Mouse (Mus musculus) MEL (cell line): ENCODE results near the gene Dvl2. TPM values are rescaled to one million over a fixed set of nuclear protein-coding genes. Genes with fewer than 3 reads are reported as not detected.

Experiments
- DNase-seq: peaks from one replicate; pipeline ENCODE4 v3.0.0; 2011; ENCODE audit warnings: low read depth, low spot score
- H3K27ac ChIP-seq: 2 replicates; pipeline ENCODE4 v1.5.1; 2012; ENCODE audit warnings: low read depth, mild to moderate bottlenecking, control low read depth, low read length, moderate library complexity; ENCODE audit not compliant: control insufficient read depth
- H3K27me3 ChIP-seq, 2 experiments: fragments of 150-350 bp in 1 of 2; sonication (generic) in 1 of 2; 2 replicates each; pipeline ENCODE4 v1.6.1; 2012; ENCODE audit warnings: low read length in 2 of 2, mild to moderate bottlenecking in 2 of 2, improper control_type of control experiment in 1 of 2, moderate library complexity in 1 of 2; ENCODE audit not compliant: insufficient read depth in 2 of 2, control insufficient read depth in 1 of 2
- H3K36me3 ChIP-seq, 2 experiments: 2 replicates each; pipeline ENCODE4 v1.6.1; 2012 to 2014; ENCODE audit warnings: low read length in 2 of 2, improper control_type of control experiment in 1 of 2, inconsistent platforms in 1 of 2, mild to moderate bottlenecking in 1 of 2; ENCODE audit not compliant: insufficient read depth in 2 of 2, control insufficient read depth in 1 of 2
- H3K4me1 ChIP-seq, 2 experiments: fragments of 150-350 bp in 1 of 2; sonication (generic) in 1 of 2; 2 replicates each; pipeline ENCODE4 v1.6.1; 2012; ENCODE audit warnings: low read length in 2 of 2, improper control_type of control experiment in 1 of 2, mild to moderate bottlenecking in 1 of 2; ENCODE audit not compliant: insufficient read depth in 2 of 2, control insufficient read depth in 1 of 2
- H3K4me3 ChIP-seq, 2 experiments: fragments of 150-350 bp in 1 of 2; sonication (generic) in 1 of 2; 2 replicates each; pipeline ENCODE4 v1.5.1; 2012; ENCODE audit warnings: low read depth in 2 of 2, low read length in 2 of 2, mild to moderate bottlenecking in 2 of 2, moderate library complexity in 2 of 2, control low read depth in 1 of 2, improper control_type of control experiment in 1 of 2; ENCODE audit not compliant: control insufficient read depth in 1 of 2, insufficient read depth in 1 of 2
- H3K79me2 ChIP-seq: 2 replicates; pipeline ENCODE4 v1.6.1; 2012; ENCODE audit warnings: mild to moderate bottlenecking, low read length, moderate library complexity; ENCODE audit not compliant: control insufficient read depth, poor library complexity, insufficient read depth
- H3K9ac ChIP-seq: 2 replicates; pipeline ENCODE4 v1.6.1; 2012; ENCODE audit warnings: low read depth, mild to moderate bottlenecking, control low read depth, low read length, moderate library complexity; ENCODE audit not compliant: control insufficient read depth, poor library complexity, severe bottlenecking
- H3K9me3 ChIP-seq: fragments of 150-350 bp; sonication (generic); replicated peaks from 2 replicates; pipeline ENCODE4 v1.6.1; 2012; ENCODE audit warnings: mild to moderate bottlenecking, low read length, improper control_type of control experiment, moderate library complexity; ENCODE audit not compliant: insufficient read depth
- BHLHE40 ChIP-seq: IDR thresholded peaks from 2 replicates; pipeline ENCODE4 v1.6.1; 2012; ENCODE audit warnings: low read depth, mild to moderate bottlenecking, inconsistent platforms, low read length, improper control_type of control experiment, borderline replicate concordance
- CHD2 ChIP-seq: IDR thresholded peaks from 2 replicates; pipeline ENCODE4 v1.6.1; 2011; ENCODE audit warnings: low read length, improper control_type of control experiment
- ELF1 ChIP-seq: IDR thresholded peaks from 2 replicates; pipeline ENCODE4 v1.6.1; 2014; ENCODE audit warnings: low read depth, mild to moderate bottlenecking, inconsistent platforms, low read length, improper control_type of control experiment, moderate library complexity
- EP300 ChIP-seq, 2 experiments: IDR thresholded peaks; 2 replicates each; pipeline ENCODE4 v1.6.1; 2011; ENCODE audit warnings: improper control_type of control experiment in 2 of 2, low read length in 2 of 2, low read depth in 1 of 2, mild to moderate bottlenecking in 1 of 2
- HCFC1 ChIP-seq: IDR thresholded peaks from 2 replicates; pipeline ENCODE4 v1.6.1; 2012; ENCODE audit warnings: low read depth, mild to moderate bottlenecking, inconsistent platforms, low read length, improper control_type of control experiment, moderate library complexity
- JUND ChIP-seq: IDR thresholded peaks from 2 replicates; pipeline ENCODE4 v1.6.1; 2011; ENCODE audit warnings: low read depth, mild to moderate bottlenecking, improper control_type of control experiment, low read length
- KAT2A ChIP-seq: conservative IDR thresholded peaks from 2 replicates; pipeline ENCODE4 v1.6.1; 2012; ENCODE audit warnings: low read depth, low read length, improper control_type of control experiment, inconsistent platforms
- MAFK ChIP-seq: IDR thresholded peaks from 2 replicates; pipeline ENCODE4 v1.6.1; 2011; ENCODE audit warnings: low read depth, mild to moderate bottlenecking, low read length, improper control_type of control experiment, borderline replicate concordance
- MEF2A ChIP-seq: IDR thresholded peaks from 2 replicates; pipeline ENCODE4 v1.6.1; 2014; ENCODE audit warnings: low read depth, mild to moderate bottlenecking, inconsistent platforms, low read length, improper control_type of control experiment; ENCODE audit not compliant: poor library complexity, insufficient replicate concordance, severe bottlenecking; ENCODE audit errors: extremely low read depth
- MXI1 ChIP-seq: IDR thresholded peaks from 2 replicates; pipeline ENCODE4 v1.6.1; 2011; ENCODE audit warnings: mild to moderate bottlenecking, low read depth, low read length, improper control_type of control experiment
- MYB ChIP-seq: IDR thresholded peaks from 2 replicates; pipeline ENCODE4 v1.6.1; 2011; ENCODE audit warnings: mild to moderate bottlenecking, low read depth, low read length, improper control_type of control experiment
- MYC ChIP-seq: IDR thresholded peaks from 2 replicates; pipeline ENCODE4 v1.6.1; 2011; ENCODE audit warnings: low read depth, mild to moderate bottlenecking, low read length, improper control_type of control experiment, moderate library complexity
- NELFE ChIP-seq: IDR thresholded peaks from 2 replicates; pipeline ENCODE4 v1.6.1; 2011; ENCODE audit warnings: low read depth, low read length, improper control_type of control experiment
- NRF1 ChIP-seq: IDR thresholded peaks from 2 replicates; pipeline ENCODE4 v1.6.1; 2014; ENCODE audit warnings: low read depth, mild to moderate bottlenecking, inconsistent platforms, low read length, improper control_type of control experiment, moderate library complexity; ENCODE audit not compliant: poor library complexity, insufficient read depth, severe bottlenecking
- POLR2A ChIP-seq, 2 experiments: IDR thresholded peaks; 2 replicates each; pipeline ENCODE4 v1.6.1; 2011 to 2012; ENCODE audit warnings: low read length in 2 of 2, mild to moderate bottlenecking in 2 of 2, control low read depth in 1 of 2, improper control_type of control experiment in 1 of 2, low read depth in 1 of 2, moderate library complexity in 1 of 2; ENCODE audit not compliant: control insufficient read depth in 1 of 2, insufficient read depth in 1 of 2, poor library complexity in 1 of 2
- POLR2AphosphoS2 ChIP-seq: IDR thresholded peaks from 2 replicates; pipeline ENCODE4 v1.6.1; 2011; ENCODE audit warnings: low read length, improper control_type of control experiment
- POLR2AphosphoS5 ChIP-seq: IDR thresholded peaks from 2 replicates; pipeline ENCODE4 v1.6.1; 2012; ENCODE audit warnings: low read depth, borderline replicate concordance, mild to moderate bottlenecking, inconsistent platforms, low read length, moderate library complexity, mixed read lengths
- RCOR1 ChIP-seq: IDR thresholded peaks from 2 replicates; pipeline ENCODE4 v1.6.1; 2012; ENCODE audit warnings: low read depth, mild to moderate bottlenecking, inconsistent platforms, low read length, improper control_type of control experiment
- SIN3A ChIP-seq: IDR thresholded peaks from 2 replicates; pipeline ENCODE4 v1.6.1; 2012; ENCODE audit warnings: low read length, improper control_type of control experiment, inconsistent platforms
- TAL1 ChIP-seq: IDR thresholded peaks from 2 replicates; pipeline ENCODE4 v1.6.1; 2012; ENCODE audit warnings: mild to moderate bottlenecking, inconsistent platforms, low read length, moderate library complexity, mixed read lengths
- TBP ChIP-seq: IDR thresholded peaks from 2 replicates; pipeline ENCODE4 v1.8.0; 2011; ENCODE audit warnings: low read depth, low read length, improper control_type of control experiment
- TCF12 ChIP-seq: IDR thresholded peaks from 2 replicates; pipeline ENCODE4 v1.6.1; 2014; ENCODE audit warnings: low read depth, mild to moderate bottlenecking, inconsistent platforms, low read length, improper control_type of control experiment, moderate library complexity
- USF1 ChIP-seq: IDR thresholded peaks from 2 replicates; pipeline ENCODE4 v1.6.1; 2014; ENCODE audit warnings: low read depth, mild to moderate bottlenecking, inconsistent platforms, low read length, improper control_type of control experiment, moderate library complexity
- USF2 ChIP-seq, 2 experiments: IDR thresholded peaks; 2 replicates each; pipeline ENCODE4 v1.6.1; 2011 to 2012; ENCODE audit warnings: improper control_type of control experiment in 2 of 2, low read length in 2 of 2, borderline replicate concordance in 1 of 2, inconsistent platforms in 1 of 2, low read depth in 1 of 2, mild to moderate bottlenecking in 1 of 2; ENCODE audit not compliant: insufficient read depth in 1 of 2
- ZC3H11A ChIP-seq: IDR thresholded peaks from 2 replicates; pipeline ENCODE4 v1.6.1; 2012; ENCODE audit warnings: low read depth, mild to moderate bottlenecking, inconsistent platforms, low read length, improper control_type of control experiment
- ZKSCAN1 ChIP-seq: IDR thresholded peaks from 2 replicates; pipeline ENCODE4 v1.6.1; 2012; ENCODE audit warnings: low read depth, mild to moderate bottlenecking, inconsistent platforms, low read length, improper control_type of control experiment, moderate library complexity
- ZMIZ1 ChIP-seq: IDR thresholded peaks from 2 replicates; pipeline ENCODE4 v1.6.1; 2012; ENCODE audit warnings: low read depth, mild to moderate bottlenecking, inconsistent platforms, low read length, improper control_type of control experiment, moderate library complexity
- polyA plus RNA-seq, 2 experiments: library from polyadenylated mRNA; stranded (reverse) in 1 of 2; unstranded in 1 of 2; fragments of >175 nt in 1 of 2; fragments of >200 nt in 1 of 2; gene quantifications; 2 replicates each; pipeline versions ENCODE4 v1.2.1 to v1.2.4; 2012; ENCODE audit warnings: low replicate concordance in 2 of 2, low read depth in 1 of 2; ENCODE audit not compliant: insufficient read length in 2 of 2, insufficient read depth in 1 of 2, missing spikeins in 1 of 2
- total RNA-seq: library from RNA; depleted of rRNA; stranded (reverse); fragments of 300-350 nt; gene quantifications from 2 replicates; pipeline ENCODE4 v1.2.3, GENCODE M21; 2012

Dvl2 gene
- total and polyA plus RNA-seq, 3 experiments: 38.5 to 40.1 TPM; not detected in 1

DNA sequence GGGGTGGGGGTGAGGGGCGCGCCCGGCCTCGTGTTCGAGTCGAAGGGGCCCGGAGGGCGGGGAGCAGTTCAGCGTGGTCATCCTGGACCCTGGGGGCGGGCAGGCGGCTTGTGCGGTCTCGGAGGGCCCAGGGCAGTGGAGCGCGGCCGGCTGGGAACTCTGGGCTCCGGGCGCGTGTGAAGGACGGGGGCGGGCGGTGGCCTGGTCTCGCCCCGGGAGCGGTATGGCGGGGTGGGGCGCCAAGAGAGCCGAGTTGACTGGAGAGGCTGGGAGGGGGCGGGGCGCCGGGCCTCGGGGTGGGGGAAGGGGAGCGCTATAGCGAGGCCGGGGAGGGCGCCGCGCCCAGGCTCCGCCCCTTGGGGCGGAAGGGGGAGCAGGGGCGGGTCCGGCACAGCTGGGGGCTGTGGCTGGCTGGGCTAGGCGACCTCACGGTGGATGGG is 3.3 kb upstream of the Dvl2 start:
- Histone ChIP-seq H3K9ac (peak overlapping the region; percentile 99), H3K36me3 (peaks cover 8 to 51% of the 10 kb centered on the region in 2 experiments), H3K9me3 (no peaks in the 10 kb centered on the region), H3K27me3 (no peaks in the 10 kb centered on the region), H3K4me3 (peak overlapping the region; percentile 66 to 98), H3K27ac (peak overlapping the region; percentile 88), H3K79me2 (peaks cover 42% of the 10 kb centered on the region), H3K4me1 (peaks cover 16 to 46% of the 10 kb centered on the region in 2 experiments)
- peak; percentile 89 for DNase-seq
- TF ChIP-seq CHD2 (peak; percentile 29; the same call in 1 of the 2 replicates), MYC (0 out of 2 replicates have a peak, but pooled peaks have one; percentile 14), POLR2A (IDR thresholded peaks at IDR 0.05; ENCODE audit: control insufficient read depth in 1 of 2, insufficient read depth in 1 of 2, low read depth in 1 of 2, low read length in 2 of 2, poor library complexity in 1 of 2) (peak; percentile 62 to 86; a peak in 3 of 4 replicates), ZMIZ1 (0 out of 2 replicates have a peak, but pooled peaks have one; percentile 78), TCF12 (peak; percentile 37; the same call in 1 of the 2 replicates), BHLHE40 (0 out of 2 replicates have a peak, but pooled peaks have one; percentile 20), KAT2A (no peak), TBP (no peak), POLR2AphosphoS5 (no peak), MXI1 (peak; percentile 71), EP300 (IDR thresholded peaks at IDR 0.05; ENCODE audit: low read depth in 1 of 2, low read length in 2 of 2) (0 out of 4 replicates have a peak, but pooled peaks of 1 of the 2 experiments have one; percentile 13), USF1 (no peak), POLR2AphosphoS2 (0 out of 2 replicates have a peak, but pooled peaks have one; percentile 40), HCFC1 (peak; percentile 33), TAL1 (no peak), NELFE (peak; percentile 79)

DNA sequence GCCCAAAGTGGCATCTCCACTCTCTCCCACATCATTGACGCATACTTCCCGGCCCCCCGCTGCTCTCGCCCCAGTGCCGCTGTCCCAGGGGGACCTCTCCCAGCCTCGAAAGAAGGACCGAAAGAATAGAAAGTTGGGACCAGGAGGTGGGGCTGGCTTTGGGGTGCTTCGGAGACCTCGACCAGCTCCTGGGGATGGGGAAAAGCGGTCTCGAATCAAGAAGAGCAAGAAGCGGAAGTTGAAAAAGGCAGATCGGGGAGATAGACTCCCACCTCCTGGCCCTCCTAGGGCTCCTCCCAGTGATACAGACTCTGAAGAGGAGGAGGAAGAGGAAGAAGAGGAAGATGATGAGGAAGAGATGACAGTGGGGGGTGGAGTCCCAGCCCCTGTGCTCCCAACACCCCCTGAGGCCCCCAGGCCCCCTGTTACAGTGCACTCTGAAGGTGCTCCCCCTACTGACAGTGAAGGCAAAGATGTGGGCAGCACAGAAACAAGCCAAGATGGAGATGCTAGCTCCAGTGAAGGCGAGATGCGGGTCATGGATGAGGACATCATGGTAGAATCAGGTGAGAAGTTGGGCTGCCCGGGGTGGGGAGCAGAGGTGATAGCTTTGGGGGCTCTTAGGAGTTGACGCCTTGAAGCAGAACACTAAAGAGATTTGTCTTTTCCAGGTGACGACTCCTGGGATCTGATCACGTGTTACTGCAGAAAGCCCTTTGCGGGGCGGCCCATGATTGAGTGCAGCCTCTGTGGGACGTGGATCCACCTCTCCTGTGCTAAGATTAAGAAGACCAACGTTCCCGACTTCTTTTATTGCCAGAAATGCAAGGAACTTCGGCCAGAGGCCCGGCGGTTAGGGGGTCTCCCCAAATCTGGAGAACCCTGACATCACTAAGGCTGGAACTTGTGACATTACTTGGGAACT is 1.6 kb upstream of the Dvl2 start:
- no peaks in the 10 kb centered on the region for H3K9me3 ChIP-seq
- H3K4me1 ChIP-seq: peaks cover 16 to 41% of the 10 kb centered on the region in 2 experiments
- peaks cover 8 to 47% of the 10 kb centered on the region in 2 experiments for H3K36me3 ChIP-seq
- peak overlapping the region; percentile 83 for H3K27ac ChIP-seq
- H3K27me3 ChIP-seq: no peaks in the 10 kb centered on the region
- peak overlapping the region; percentile 47 for H3K9ac ChIP-seq
- peak; percentile 90 for DNase-seq
- H3K79me2 ChIP-seq: peaks cover 50% of the 10 kb centered on the region
- peak overlapping the region in 1 of 2 experiments; percentile 17; a peak in 2 of 4 replicates for H3K4me3 ChIP-seq
- TF ChIP-seq ZKSCAN1: no peak
- peak; percentile 57 for TF ChIP-seq USF1
- peak; percentile 72 for TF ChIP-seq HCFC1
- TF ChIP-seq MXI1: no peak; the same call in 1 of the 2 replicates
- no peak for TF ChIP-seq MEF2A
- no peak for TF ChIP-seq POLR2AphosphoS5
- peak; percentile 32; the same call in 1 of the 2 replicates for TF ChIP-seq BHLHE40
- TF ChIP-seq MYB: no peak
- no peak for TF ChIP-seq JUND
- TF ChIP-seq NRF1: no peak
- TF ChIP-seq USF2 (IDR thresholded peaks at IDR 0.05; ENCODE audit: borderline replicate concordance in 1 of 2, insufficient read depth in 1 of 2, low read depth in 1 of 2, low read length in 2 of 2): no peak
- peak; percentile 81 for TF ChIP-seq SIN3A
- peak; percentile 56; the same call in 1 of the 2 replicates for TF ChIP-seq RCOR1
- no peak for TF ChIP-seq MAFK
- TF ChIP-seq TAL1: no peak
- peak; percentile 79 for TF ChIP-seq ELF1
- TF ChIP-seq ZC3H11A: no peak
- TF ChIP-seq MYC: peak; percentile 47; the same call in 1 of the 2 replicates
